Mouse (Mus musculus): ENCODE results near the gene Irgm2.
"Not testable (repeated sequence)": the region's sequence is repeated elsewhere in the genome, so short reads cannot be mapped to it uniquely, and the experiment has no call there.

Gene Irgm2

GRCm38 (mm10) chr11:58199229-58200037 lies at the start of gene Irgm2, which contains the start of gene Igtp:
Gene Irgm2, plus strand, starts transcription at chr11:58199618.
Gene Igtp, plus strand, starts transcription at chr11:58199556.
- not testable (repeated sequence) for DNase-seq (ENCODE audit: low read depth, low spot score)

DNA sequence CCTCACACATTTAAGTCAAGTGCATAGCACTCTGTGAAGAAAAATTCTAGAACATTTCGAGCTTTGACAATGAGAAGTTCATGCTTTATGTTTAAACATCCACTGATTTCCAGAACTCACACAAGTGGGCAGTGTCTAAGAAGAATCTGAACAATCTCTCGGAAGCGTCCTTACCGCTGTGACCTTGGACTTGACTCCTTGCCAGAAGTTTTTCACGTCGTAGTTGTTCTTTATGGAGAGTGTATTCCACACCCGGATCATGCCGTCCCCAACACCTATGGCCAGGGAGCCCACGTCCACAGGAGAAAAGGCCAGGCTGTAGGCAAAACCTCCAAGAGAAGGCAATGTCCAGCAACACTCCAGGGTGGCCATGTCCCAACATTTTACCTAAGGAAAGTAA lies 44.0 kb upstream of the Irgm2 start:
- no peak for DNase-seq (ENCODE audit: low read depth, low spot score)

GRCm38 (mm10) chr11:58156871-58157270 lies 42.5 kb upstream of the Irgm2 start:
- no peak for DNase-seq (ENCODE audit: low read depth, low spot score)

DNA sequence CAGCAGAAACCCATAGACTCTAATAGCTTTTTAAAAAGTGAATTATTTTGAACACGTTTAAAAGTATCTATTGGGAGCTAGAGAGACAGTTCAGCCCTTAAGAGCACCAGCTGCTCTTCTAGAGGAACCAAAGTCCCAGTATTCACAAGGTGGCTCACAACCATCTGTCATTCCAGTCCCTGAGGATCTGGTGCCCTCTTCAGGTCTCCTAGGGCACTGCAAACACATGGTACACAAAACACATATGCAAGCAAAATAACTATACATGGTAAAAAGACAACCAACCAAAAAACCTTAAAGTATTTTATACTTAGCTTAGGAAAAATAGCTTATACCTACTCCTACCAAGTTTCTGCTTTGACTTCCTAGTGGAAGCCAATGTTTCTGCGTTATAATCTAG lies 34.3 kb upstream of the Irgm2 start:
- no peak for DNase-seq (ENCODE audit: low read depth, low spot score)

DNA sequence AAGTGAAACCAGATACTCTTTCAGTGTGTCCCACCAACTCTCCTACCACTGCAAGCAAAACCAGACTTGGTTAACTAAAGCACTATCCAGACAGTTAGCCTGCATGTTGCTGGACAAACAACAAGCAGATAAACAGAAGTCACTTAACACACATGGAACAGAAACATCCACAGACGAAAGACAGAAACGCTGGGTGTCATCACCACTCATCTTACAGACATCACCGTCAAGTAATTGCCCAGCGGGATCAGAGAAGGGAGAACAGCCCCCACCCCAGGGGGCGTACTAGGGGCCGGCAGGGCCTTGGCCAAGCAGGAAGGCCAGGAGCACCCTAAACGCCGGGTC lies 31.6 kb upstream of the Irgm2 start:
- no peak for DNase-seq (ENCODE audit: low read depth, low spot score)

DNA sequence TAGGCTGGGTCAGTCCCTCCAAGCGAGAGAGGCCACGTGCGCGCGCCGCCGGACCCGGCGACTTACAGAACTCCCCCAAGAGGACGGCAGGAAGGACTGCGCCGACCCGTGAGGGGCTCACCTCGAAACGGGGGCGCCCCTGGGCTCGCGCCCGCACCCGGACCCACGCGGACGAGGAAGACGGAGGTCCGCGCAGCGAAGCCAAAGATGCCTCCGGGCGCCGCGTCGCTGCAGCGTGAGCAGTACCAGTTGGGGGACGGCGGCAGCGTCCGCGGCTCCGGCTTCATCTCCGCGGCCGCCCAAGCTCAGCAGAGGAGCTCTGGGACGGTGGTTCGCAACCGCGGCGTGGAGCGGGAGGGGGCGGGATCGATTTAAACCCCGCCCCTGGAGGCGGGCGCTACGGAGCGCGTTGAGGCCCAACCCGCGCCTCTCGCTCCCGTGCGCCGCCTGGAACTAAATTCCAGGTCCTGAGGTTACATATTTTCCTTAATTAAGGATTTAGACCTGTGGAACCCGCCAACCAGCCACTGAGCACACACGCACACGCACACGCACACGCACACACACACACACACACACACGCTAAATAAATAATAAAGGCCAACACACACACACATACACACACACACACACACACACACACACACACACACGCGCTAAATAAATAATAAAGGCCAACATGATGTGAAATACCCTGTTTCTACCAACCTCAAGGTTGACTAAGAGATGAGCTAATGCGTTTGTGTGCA lies 31.1 kb upstream of the Irgm2 start, which contains the start of gene Gemin5:
TSS of gene Gemin5 (minus strand) at position 373 of the 749 bp plus-strand sequence.
- DNase-seq (ENCODE audit: low read depth, low spot score) = peak; percentile 70

GRCm38 (mm10) chr11:58169666-58170065 lies 29.8 kb upstream of the Irgm2 start:
- DNase-seq (ENCODE audit: low read depth, low spot score) = no peak

GRCm38 (mm10) chr11:58171459-58172091 lies 27.8 kb upstream of the Irgm2 start, which contains the start of gene Mrpl22:
Gene Mrpl22, plus strand, starts transcription at chr11:58171661.
- DNase-seq (ENCODE audit: low read depth, low spot score) = peak; percentile 81

- DNase-seq (ENCODE audit: low read depth, low spot score) = peak; percentile 62
These were observed 19.9 kb upstream of the Irgm2 start for GRCm38 (mm10) chr11:58179563-58179962.

DNA sequence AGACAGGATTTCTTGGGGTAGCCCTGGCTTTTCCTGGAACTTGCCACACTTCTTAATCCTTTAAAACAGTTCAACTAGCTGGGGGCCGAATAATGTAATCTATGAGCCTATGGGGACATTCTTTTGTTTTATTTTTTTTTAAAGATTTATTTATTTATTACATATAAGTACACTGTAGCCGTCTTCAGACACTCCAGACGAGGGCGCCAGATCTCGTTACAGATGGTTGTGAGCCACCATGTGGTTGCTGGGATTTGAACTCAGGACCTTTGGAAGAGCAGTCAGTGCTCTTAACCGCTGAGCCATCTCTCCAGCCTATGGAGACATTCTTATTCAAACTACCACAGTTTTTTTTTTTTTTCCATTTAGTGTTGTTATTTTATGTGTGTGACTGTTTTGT lies 19.4 kb upstream of the Irgm2 start:
- not testable (repeated sequence) for DNase-seq (ENCODE audit: low read depth, low spot score)

GRCm38 (mm10) chr11:58180756-58181155 lies 18.7 kb upstream of the Irgm2 start:
- DNase-seq (ENCODE audit: low read depth, low spot score) = no peak

DNA sequence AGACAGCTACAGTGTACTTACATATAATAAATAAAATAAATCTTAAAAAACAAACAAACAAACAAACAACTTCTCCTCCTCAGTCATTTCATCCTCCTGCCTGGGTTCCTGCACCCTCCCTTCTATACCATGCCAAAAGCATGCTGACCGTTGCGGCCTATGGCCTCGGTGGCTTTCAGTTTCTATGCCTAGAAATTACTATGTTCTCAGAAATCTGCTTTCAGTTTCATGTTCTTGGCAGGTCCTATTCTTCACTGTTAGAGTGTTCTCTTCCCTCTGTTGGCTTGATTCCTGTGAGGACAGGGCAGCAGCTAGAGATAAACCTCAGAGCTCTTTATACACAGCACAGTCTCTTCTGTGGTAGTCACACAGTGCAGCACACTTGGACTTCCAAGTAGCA lies 15.8 kb upstream of the Irgm2 start:
- no peak for DNase-seq (ENCODE audit: low read depth, low spot score)

- no peak for DNase-seq (ENCODE audit: low read depth, low spot score)
These were observed 9.7 kb upstream of the Irgm2 start for GRCm38 (mm10) chr11:58189675-58190074.

DNA sequence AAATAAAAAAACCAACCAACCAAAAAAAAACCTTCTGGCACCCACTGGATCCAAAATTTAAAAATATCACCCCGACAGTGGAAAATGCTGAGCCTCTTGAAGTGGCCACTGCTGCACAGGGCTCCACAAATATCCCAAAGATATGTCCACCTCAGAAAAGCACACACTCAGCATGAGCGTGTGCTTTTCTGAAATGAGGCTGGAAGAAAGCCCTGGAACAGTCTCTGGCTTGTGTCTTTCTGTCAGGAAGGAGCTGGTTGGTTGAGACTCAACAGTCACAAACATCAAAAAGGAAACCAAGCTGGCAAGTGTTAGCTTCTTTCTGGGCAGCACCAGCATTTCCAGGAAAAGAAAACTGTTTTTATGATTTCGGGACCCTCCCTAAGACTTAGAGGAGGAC lies 6.1 kb upstream of the Irgm2 start:
- no peak for DNase-seq (ENCODE audit: low read depth, low spot score)

GRCm38 (mm10) chr11:58193860-58194520 lies 5.4 kb upstream of the Irgm2 start:
- DNase-seq (ENCODE audit: low read depth, low spot score) = no peak

DNA sequence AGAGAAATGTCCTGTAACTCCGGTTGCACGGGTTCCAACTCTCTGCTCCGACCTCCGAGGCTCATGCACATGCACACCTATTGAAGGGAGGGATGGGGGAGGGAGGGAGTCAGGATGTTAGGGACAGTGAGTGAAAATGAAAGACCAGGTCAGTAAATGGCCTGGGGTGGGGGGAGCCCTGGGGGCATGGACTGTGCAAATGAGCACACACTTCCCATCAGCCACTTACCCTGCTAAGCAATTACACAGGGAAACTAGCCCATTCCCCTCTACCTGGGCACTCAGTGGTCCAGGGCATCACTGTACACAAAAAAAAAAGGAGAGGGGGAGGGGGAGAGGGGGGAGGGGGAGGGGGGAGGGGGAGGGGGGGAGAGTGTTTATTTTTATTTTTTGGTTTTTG lies 755 bp upstream of the Irgm2 start:
- DNase-seq (ENCODE audit: low read depth, low spot score) = no peak

GRCm38 (mm10) chr11:58200226-58200625 lies 808 bp downstream of the Irgm2 start:
- DNase-seq (ENCODE audit: low read depth, low spot score) = no peak

DNA sequence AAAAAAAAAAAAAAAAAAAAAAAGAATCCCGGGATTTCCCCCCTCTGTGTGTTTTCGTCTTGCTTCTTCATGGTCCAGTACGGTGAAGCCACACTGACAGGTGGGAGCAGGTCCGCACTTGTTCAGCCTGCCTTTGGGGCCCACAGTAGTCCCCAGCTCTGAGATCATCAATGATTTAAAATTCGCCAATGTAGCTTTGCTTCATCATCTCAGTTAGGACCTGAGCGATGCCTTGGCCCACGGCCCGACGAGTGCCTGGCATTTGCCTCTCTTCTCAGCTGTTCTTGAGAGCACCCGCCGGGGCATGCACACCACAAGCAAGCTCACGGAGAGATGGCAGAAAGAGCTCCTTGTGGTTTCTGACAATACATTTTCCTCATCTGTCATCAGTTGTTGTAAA lies 1.6 kb downstream of the Irgm2 start:
- no peak for DNase-seq (ENCODE audit: low read depth, low spot score)

DNA sequence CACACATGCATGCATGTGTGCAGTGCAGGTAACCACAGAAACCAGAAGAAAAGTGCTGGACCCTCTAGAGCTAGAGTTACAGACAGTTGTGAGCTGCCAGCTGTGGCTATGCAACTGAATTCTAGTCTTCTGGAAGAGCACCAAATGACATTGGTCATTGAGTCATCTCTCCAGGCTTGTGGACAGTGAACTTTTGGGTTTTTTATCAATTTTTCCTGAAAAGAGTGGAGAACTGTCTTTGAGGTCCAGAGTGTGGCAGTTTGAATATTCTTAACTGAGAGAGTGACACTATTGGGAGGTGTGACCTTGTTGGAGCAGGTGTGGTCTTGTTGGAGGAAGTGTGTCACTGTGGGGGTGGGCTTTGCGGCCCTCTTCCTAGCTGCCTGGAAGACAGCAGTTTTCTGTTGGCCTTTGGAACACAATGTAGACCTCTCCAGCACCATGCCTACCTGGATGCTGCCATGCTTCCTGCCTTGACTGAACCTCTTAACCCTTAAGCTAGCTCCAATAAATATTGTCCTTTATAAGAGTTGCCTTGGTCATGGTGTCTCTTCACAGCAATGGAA lies 11.0 kb downstream of the Irgm2 start:
- DNase-seq (ENCODE audit: low read depth, low spot score) = no peak

DNA sequence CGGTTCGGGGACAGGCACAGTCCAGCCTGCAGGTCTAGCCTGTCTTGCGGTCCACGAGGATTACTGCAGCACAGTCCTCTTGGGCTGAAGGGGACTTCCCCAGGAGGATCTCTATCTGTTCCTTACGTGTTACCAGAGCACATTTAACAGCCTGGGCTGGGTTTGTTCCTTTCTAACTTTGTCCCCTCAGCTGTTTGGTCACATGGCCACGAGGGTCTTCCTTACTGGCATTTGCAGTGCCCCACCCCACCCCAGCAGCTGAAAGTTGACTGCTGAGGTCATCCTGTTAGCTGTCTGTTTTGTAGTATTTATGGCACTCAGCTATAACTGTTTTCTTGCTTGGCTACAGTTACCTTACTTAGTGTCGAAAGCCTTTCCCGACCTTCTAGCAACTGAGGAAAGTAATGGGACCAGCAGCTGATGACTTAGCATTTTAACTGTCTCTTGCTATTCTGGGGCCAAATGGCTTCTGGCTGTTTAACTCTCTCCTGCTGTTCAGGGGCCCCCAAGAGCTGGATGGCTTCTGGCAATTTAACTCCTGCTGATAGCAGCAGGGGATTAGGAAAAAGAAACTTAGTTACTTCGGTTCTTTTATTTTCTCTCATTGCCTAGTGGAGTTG lies 11.8 kb downstream of the Irgm2 start:
- DNase-seq (ENCODE audit: low read depth, low spot score) = no peak

- no peak for DNase-seq (ENCODE audit: low read depth, low spot score)
These were observed 12.3 kb downstream of the Irgm2 start for GRCm38 (mm10) chr11:58211682-58212067.

Data from brain, embryonic 18.5 days (tissue).